Mouse (Mus musculus): Measurements from ENCODE around the gene Kcnn1.

- TF ChIP-seq CTCF (IDR thresholded peaks at IDR 0.05; ENCODE audit: low read depth) (no peak), EP300 (optimal IDR thresholded peaks at IDR 0.05) (no peak)
Measured at GRCm38 (mm10) chr8:70899226-70899625, 36.2 kb upstream of the Kcnn1 start.

Data from stomach, postnatal 0 days (tissue).